Mouse (Mus musculus) kidney, embryonic 15.5 days (tissue): ENCODE data around the gene Lpin2. TPM values are rescaled to one million over a fixed set of nuclear protein-coding genes. Genes with fewer than 3 reads are reported as not detected.

Source experiments
- ATAC-seq: fragments of 200-750 bp; cut with Nextera tagmentation; replicated peaks from 2 replicates; pipeline ENCODE4 v1.8.0; 2017; ENCODE audit warnings: moderate TSS enrichment; ENCODE audit not compliant: low FRiP score
- H3K27ac ChIP-seq: fragments of 300-500 bp; sonication (generic); 2 replicates; pipeline ENCODE4 v1.5.1; 2015; ENCODE audit warnings: mild to moderate bottlenecking, inconsistent platforms
- H3K27me3 ChIP-seq: fragments of 300-500 bp; sonication (generic); 2 replicates; pipeline ENCODE4 v1.6.1; 2015; ENCODE audit warnings: inconsistent platforms
- H3K36me3 ChIP-seq: fragments of 300-500 bp; sonication (generic); 2 replicates; pipeline ENCODE4 v1.6.1; 2015; ENCODE audit warnings: inconsistent platforms
- H3K4me1 ChIP-seq: fragments of 300-500 bp; sonication (generic); 2 replicates; pipeline ENCODE4 v1.6.1; 2015; ENCODE audit warnings: inconsistent platforms
- H3K4me2 ChIP-seq: fragments of 300-500 bp; sonication (generic); 2 replicates; pipeline ENCODE4 v1.6.1; 2015; ENCODE audit warnings: moderate library complexity, mild to moderate bottlenecking, inconsistent platforms
- H3K4me3 ChIP-seq: fragments of 300-500 bp; sonication (generic); replicated peaks from 2 replicates; pipeline ENCODE4 v1.5.1; 2015; ENCODE audit warnings: mild to moderate bottlenecking, inconsistent platforms
- H3K9ac ChIP-seq: fragments of 300-500 bp; sonication (generic); 2 replicates; pipeline ENCODE4 v1.6.1; 2015; ENCODE audit warnings: mild to moderate bottlenecking, inconsistent platforms
- H3K9me3 ChIP-seq: fragments of 300-500 bp; sonication (generic); replicated peaks from 2 replicates; pipeline ENCODE4 v1.6.1; 2016; ENCODE audit warnings: inconsistent platforms
- WGBS: fragments of 180-500 bp; shearing (Covaris S2); methylation state at CpG from one replicate; pipeline ENCODE4 v1.1.7; 2015; ENCODE audit warnings: mixed read lengths; 5-methylcytosine and 5-hydroxymethylcytosine counted together
- polyA plus RNA-seq: library from polyadenylated mRNA; unstranded; fragments of >200 nt; fragmentation: Nextera tagmentation; extraction: Ambion mirVana; gene quantifications from 2 replicates; pipeline ENCODE4 v1.2.1, GENCODE M21; 2015

Gene Lpin2
- polyA plus RNA-seq, 1 experiment from 2014 or later = 70.7 TPM

DNA sequence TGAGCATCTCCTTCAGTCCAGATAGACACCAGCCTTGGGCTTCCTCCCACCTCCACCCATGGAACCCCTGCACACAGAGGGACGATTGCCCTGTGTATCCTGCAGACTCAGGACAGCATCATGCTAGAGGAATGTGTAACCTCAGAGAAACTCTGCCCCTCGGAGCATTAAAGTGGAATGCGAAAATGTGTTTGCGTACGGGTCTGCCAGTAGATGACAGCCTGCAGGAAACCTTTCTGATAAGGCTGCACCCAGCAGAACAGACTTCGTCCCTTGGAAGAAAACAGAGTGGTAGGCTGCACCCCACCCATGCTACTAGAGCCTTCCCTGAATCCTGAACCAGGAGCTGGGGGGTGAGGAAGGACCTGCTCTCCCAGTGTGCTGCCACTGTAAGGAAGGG lies 102.5 kb downstream of the Lpin2 start:
- WGBS = 40% methylated on average over 6 of the region's 6 CpGs
- no peak overlapping the region for H3K27ac ChIP-seq
- H3K4me2 ChIP-seq = no peak overlapping the region
- ATAC-seq = no peak
- peaks cover 10% of the 10 kb centered on the region; the same call in 1 of the 2 replicates for H3K4me1 ChIP-seq
- H3K4me3 ChIP-seq = no peak overlapping the region
- H3K36me3 ChIP-seq = no peaks in the 10 kb centered on the region
- no peaks in the 10 kb centered on the region for H3K27me3 ChIP-seq
- H3K9me3 ChIP-seq = no peaks in the 10 kb centered on the region
- H3K9ac ChIP-seq = no peak overlapping the region

DNA sequence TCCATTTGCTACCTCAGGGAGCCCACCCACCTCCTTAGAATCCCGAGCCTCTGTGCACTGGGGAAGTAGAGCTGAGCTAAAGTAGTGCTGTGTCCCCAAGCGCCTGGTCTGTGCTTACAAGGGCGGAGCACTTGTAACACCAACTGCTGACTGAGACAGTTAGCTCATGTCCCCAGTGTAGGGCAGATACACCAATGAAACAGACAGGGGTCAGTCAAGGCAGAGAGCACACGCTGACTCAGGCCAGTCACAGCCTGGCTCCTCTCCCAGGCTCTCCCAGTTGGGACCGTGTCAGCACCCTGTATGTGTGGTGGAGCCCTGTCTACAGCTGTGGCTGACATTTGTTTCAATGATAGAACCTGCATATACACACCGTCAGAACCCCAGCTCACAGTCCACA lies 103.6 kb downstream of the Lpin2 start:
- no peak overlapping the region for H3K4me3 ChIP-seq
- no peak overlapping the region for H3K9ac ChIP-seq
- no peak overlapping the region for H3K4me2 ChIP-seq
- 0 out of 2 replicates have a peak, but pooled peaks have one; percentile 37 for ATAC-seq
- H3K4me1 ChIP-seq = peaks cover 10% of the 10 kb centered on the region; the same call in 1 of the 2 replicates
- 72% methylated on average over 6 of the region's 6 CpGs for WGBS
- no peaks in the 10 kb centered on the region for H3K36me3 ChIP-seq
- H3K27me3 ChIP-seq = no peaks in the 10 kb centered on the region
- no peak overlapping the region for H3K27ac ChIP-seq
- H3K9me3 ChIP-seq = no peaks in the 10 kb centered on the region

DNA sequence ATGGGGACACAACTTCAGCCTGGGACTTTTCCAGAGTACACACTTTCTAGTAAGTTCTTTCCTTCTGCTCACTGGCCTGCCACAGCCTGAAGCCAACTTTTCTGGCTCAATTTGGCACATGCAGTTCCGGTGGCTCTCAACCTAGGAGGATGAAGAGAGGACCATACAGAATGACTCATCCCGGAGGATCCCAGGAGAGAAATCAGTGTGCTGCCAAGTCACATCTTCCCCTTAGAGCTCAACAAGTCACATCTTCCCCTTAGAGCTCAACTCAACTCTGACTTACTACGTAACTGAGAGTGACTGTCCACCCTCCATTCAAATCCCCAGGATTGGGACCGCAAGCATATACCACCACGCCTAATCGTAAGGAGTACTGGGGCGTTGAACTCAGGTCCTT lies 105.2 kb downstream of the Lpin2 start:
- Histone ChIP-seq H3K27me3 (no peaks in the 10 kb centered on the region), H3K36me3 (no peaks in the 10 kb centered on the region), H3K27ac (no peak overlapping the region), H3K9me3 (no peaks in the 10 kb centered on the region), H3K4me3 (no peak overlapping the region), H3K4me1 (peaks cover 10% of the 10 kb centered on the region; the same call in 1 of the 2 replicates), H3K9ac (no peak overlapping the region), H3K4me2 (no peak overlapping the region)
- ATAC-seq = no peak
- WGBS = 98% methylated on average over 7 of the region's 7 CpGs

DNA sequence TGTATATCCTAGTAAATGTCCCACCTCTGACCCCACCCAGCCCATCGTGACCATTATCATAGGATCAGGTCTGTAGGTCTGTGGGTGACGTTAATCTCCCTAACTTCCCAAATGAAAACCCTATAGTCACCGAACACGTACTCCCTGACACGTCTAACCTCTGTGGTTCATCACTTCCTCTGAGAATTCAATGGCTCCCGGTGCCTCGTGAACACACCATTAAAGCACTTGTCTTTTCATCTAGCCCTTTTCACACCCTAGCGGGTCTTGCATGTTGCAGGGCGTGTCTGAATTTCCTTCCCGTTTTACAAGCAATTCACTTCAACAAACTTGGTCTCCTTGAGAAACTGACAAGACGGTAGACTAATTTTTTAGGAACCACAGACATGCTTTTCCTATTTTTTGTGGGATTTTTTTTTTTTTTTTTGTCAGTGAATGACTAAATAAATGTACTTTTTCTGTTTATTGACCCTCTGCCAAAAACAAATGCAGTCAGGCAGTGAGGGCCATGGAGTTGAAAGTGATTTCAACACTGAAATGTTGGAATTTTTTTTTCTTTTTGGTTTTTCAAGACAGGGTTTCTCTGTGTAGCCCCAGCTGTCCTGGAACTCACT lies 105.9 kb downstream of the Lpin2 start:
- H3K4me3 ChIP-seq = no peak overlapping the region
- H3K36me3 ChIP-seq = no peaks in the 10 kb centered on the region
- H3K9me3 ChIP-seq = no peaks in the 10 kb centered on the region
- ATAC-seq = no peak
- H3K4me2 ChIP-seq = no peak overlapping the region
- 81% methylated on average over 11 of the region's 11 CpGs for WGBS
- no peak overlapping the region for H3K9ac ChIP-seq
- H3K4me1 ChIP-seq = peaks cover 10% of the 10 kb centered on the region; the same call in 1 of the 2 replicates
- H3K27ac ChIP-seq = no peak overlapping the region
- H3K27me3 ChIP-seq = no peaks in the 10 kb centered on the region

DNA sequence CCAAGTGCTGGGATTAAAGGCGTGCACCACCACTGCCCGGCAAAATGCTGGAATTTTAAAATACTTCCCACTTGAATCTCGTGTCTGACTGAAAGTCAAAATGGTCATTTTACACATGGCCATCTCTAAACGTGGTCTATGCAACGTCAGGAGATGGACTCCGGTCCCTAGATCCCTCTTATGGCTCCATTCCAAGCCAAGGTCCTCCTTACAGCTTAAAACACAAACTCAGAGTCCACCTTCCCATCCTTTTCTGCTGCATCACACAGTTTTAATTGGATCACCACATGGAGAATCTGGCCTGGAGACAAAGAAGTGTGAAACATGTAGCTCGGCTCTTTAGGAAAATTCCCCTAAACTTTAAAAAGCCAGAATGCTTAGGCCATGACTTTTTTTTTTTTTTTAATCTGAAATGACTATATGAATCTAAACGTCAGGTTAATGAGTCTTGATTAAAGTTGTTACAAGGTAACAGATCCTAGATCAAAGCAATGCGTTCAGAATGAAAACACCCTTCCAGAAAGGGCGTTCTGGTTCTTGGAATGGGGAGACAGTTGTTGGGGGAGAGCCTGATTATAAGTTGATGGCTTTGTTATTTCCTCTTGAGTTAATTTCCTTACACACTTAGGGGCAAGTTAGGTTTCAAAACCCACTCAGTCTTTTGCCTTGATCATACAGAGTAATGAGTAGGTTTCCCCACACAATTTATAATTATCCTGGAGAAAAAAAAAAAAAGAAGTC lies 106.6 kb downstream of the Lpin2 start:
- Histone ChIP-seq H3K4me1 (peaks cover 10% of the 10 kb centered on the region; the same call in 1 of the 2 replicates), H3K36me3 (no peaks in the 10 kb centered on the region), H3K27ac (no peak overlapping the region), H3K4me3 (no peak overlapping the region), H3K9ac (no peak overlapping the region), H3K9me3 (no peaks in the 10 kb centered on the region), H3K27me3 (no peaks in the 10 kb centered on the region), H3K4me2 (no peak overlapping the region)
- ATAC-seq = no peak
- 80% methylated on average over 10 of the region's 10 CpGs for WGBS

DNA sequence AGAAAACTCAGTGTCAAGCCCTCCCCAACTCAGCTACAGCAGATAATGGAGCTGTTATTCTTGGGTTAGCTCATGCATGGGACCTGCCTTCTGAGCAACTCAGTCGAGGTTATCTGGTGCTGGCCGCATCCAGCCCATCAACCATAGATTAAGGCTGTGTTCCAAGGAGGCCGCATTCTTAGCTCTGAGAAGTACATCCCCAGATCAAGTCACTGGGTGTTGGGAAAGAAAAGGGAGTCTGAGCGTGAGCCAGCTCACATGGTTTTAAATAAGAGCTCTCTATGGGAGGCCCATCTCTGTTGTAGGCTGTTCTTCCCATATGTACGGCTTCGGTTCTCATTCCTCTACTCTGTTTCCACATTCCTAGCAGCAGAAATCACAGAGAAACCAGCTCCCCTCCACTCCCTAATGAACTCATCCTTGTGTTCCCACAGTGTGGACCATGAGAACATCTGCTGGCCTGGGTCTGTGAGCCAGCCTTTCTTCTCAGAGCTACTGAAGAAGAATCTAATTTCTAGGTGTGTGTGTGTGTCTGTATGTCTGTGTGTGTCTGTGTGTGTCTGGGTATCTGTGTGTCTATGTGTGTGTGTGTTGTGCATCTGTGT lies 107.3 kb downstream of the Lpin2 start:
- H3K27ac ChIP-seq = no peak overlapping the region
- H3K4me3 ChIP-seq = no peak overlapping the region
- peaks cover 9% of the 10 kb centered on the region; the same call in 1 of the 2 replicates for H3K4me1 ChIP-seq
- no peaks in the 10 kb centered on the region for H3K36me3 ChIP-seq
- no peak overlapping the region for H3K4me2 ChIP-seq
- H3K9ac ChIP-seq = no peak overlapping the region
- no peaks in the 10 kb centered on the region for H3K27me3 ChIP-seq
- WGBS = 79% methylated on average over 6 of the region's 6 CpGs
- no peaks in the 10 kb centered on the region for H3K9me3 ChIP-seq
- ATAC-seq = no peak

DNA sequence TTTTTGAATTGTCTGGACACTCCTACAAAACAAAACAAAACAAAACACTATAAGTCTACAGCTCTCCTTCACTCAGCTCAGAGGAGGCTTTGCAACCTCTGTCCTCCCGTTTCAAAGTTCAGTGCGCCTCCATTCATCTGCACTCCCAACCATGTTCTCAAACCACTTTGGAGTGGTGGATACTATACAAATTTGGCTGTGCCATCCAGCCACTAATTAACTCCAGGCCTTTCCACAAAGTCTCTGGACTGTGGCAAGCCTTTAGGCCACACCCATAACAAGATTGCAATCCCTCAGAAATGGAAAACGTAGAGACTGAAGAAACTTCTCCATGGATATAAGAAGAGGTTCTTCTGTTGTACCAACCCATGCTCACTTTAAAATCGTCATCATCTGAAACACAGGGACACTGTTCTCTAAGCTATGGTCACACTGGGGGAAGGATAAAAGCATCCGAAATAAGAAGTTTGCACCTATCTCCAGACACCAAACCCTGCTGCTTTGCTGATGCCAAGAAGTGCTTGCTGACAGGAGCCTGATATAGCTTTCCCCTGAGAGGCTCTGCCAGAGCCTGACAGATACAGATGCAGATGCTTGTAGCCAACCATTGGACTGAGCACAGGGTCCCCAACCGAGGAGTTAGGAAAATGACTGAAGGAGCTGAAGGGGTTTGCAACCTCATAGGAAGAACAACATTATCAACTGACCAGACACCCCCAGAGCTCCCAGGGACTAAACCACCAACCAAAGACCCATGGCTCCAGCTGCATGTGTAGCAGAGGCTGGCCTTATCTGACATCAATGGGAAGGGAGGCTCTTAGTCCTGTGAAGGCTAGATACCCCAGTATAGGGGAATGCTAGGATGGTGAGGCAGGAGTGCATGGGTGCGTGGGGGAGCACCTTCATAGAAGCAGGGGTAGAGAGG lies 108.4 kb downstream of the Lpin2 start:
- Histone ChIP-seq H3K4me3 (no peak overlapping the region), H3K36me3 (no peaks in the 10 kb centered on the region), H3K27me3 (no peaks in the 10 kb centered on the region), H3K27ac (no peak overlapping the region), H3K4me2 (no peak overlapping the region), H3K4me1 (no peaks in the 10 kb centered on the region; the same call in 1 of the 2 replicates), H3K9me3 (no peaks in the 10 kb centered on the region), H3K9ac (no peak overlapping the region)
- no peak for ATAC-seq
- WGBS = 74% methylated on average over 7 of the region's 7 CpGs

DNA sequence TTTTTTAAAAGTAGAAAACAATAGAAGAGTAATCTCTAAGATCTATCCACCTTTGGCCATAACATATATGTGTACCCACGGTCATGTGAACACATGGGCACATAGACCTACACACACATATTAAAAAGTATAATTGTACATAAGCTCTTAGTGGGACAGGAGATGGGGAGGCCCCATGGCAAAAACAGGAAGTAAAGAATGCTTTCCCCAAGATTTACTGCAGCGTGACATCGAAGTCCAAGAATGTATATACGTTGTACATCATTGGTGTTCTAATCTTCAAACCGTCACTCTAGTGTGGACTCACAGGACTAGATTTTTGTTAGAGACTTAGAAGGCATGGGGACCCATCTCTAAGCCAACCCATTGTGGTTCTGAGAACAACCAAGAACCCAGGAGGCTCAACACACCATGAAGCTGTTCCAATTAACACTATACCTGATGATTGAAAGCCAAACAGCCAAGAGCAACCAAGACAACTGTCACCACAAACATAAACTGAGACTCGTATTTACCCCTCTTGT lies 109.6 kb downstream of the Lpin2 start:
- no peaks in the 10 kb centered on the region for H3K9me3 ChIP-seq
- no peak overlapping the region for H3K27ac ChIP-seq
- H3K36me3 ChIP-seq = no peaks in the 10 kb centered on the region
- H3K4me2 ChIP-seq = no peak overlapping the region
- no peaks in the 10 kb centered on the region; the same call in 1 of the 2 replicates for H3K4me1 ChIP-seq
- no peak overlapping the region for H3K4me3 ChIP-seq
- no peak overlapping the region for H3K9ac ChIP-seq
- H3K27me3 ChIP-seq = no peaks in the 10 kb centered on the region
- 83% methylated on average over 6 of the region's 6 CpGs for WGBS
- no peak for ATAC-seq

DNA sequence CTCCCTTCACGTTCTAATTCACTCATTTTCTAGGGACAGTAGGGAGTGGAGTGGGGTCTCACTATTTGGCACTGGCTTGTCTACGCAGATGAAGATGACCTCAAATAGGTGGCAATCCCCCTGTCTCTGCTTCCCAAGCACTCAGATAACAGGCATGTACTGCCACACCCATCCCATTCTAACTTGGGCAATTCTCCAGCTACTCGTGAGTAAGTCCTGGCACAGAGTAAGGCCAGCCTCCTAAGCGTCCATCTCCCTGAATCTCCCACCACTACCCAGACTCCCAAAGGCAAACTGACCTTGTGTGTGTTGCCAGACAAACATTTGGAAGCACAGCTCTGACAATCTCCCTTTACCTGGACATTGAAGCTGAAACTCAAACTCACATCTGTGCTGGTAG lies 110.5 kb downstream of the Lpin2 start:
- Histone ChIP-seq H3K4me3 (no peak overlapping the region), H3K4me1 (no peaks in the 10 kb centered on the region; the same call in 1 of the 2 replicates), H3K27me3 (no peaks in the 10 kb centered on the region), H3K27ac (no peak overlapping the region), H3K36me3 (no peaks in the 10 kb centered on the region), H3K4me2 (no peak overlapping the region), H3K9ac (no peak overlapping the region), H3K9me3 (no peaks in the 10 kb centered on the region)
- no peak for ATAC-seq
- 81% methylated on average over 4 of the region's 4 CpGs for WGBS

DNA sequence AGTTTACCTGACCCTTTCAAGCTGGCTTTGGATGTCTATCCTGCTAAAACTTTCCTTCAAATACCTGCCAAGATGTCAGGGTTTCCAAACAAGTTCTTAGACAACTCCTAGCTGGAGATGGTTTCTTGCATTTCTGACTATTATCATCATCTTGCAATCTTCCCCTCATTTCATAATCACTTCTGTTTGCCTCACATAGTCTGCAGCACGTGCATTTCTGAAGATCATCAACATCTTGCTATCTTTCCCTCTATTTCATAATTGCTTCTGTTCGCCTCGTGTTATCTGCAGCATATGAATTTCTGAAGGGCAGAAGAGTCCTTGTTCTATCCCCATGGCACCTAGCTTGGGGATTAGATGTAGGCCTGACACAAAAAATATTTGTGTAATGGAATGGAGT lies 112.2 kb downstream of the Lpin2 start:
- Histone ChIP-seq H3K4me1 (no peaks in the 10 kb centered on the region), H3K4me2 (no peak overlapping the region), H3K9me3 (0 out of 2 replicates have a peak, but pooled peaks cover 4% of the 10 kb centered on the region), H3K36me3 (no peaks in the 10 kb centered on the region), H3K9ac (no peak overlapping the region), H3K27ac (no peak overlapping the region), H3K4me3 (no peak overlapping the region), H3K27me3 (no peaks in the 10 kb centered on the region)
- ATAC-seq = no peak
- WGBS = 82% methylated on average over 3 of the region's 3 CpGs
